Mouse (Mus musculus) stomach, postnatal 0 days (tissue): Measurements from ENCODE around the gene Scp2. TPM values are rescaled to one million over a fixed set of nuclear protein-coding genes. Genes with fewer than 3 reads are reported as not detected.
A peak's percentile ranks its signal among the peaks of the same experiment; 100 is the strongest.

Experiments used
- ATAC-seq: fragments of 200-750 bp; cut with Nextera tagmentation; 2 replicates; pipeline ENCODE4 v1.8.0; 2017; ENCODE audit not compliant: low FRiP score, low TSS enrichment
- DNase-seq: peaks from one replicate; pipeline ENCODE4 v3.0.0-alpha.2; 2016; ENCODE audit warnings: low spot score
- H3K27ac ChIP-seq: fragments of 300-500 bp; sonication (generic); replicated peaks from 2 replicates; pipeline ENCODE4 v1.5.1; 2014; ENCODE audit warnings: mild to moderate bottlenecking, control low read depth
- H3K27me3 ChIP-seq: fragments of 300-500 bp; sonication (generic); 2 replicates; pipeline ENCODE4 v1.6.1; 2014; ENCODE audit warnings: low read length; ENCODE audit not compliant: control insufficient read depth, insufficient read depth
- H3K36me3 ChIP-seq: fragments of 300-500 bp; sonication (generic); 2 replicates; pipeline ENCODE4 v1.6.1; 2014; ENCODE audit warnings: low read length, mixed read lengths; ENCODE audit not compliant: control insufficient read depth, insufficient read depth
- H3K4me1 ChIP-seq: fragments of 300-500 bp; sonication (generic); replicated peaks from 2 replicates; pipeline ENCODE4 v1.6.1; 2014; ENCODE audit warnings: antibody characterized with exemption; ENCODE audit not compliant: control insufficient read depth, insufficient read depth
- H3K4me2 ChIP-seq: fragments of 300-500 bp; sonication (generic); replicated peaks from 2 replicates; pipeline ENCODE4 v1.6.1; 2014; ENCODE audit warnings: low read depth, mild to moderate bottlenecking, control low read depth, moderate library complexity
- H3K4me3 ChIP-seq: fragments of 300-500 bp; sonication (generic); 2 replicates; pipeline ENCODE4 v1.5.1; 2014; ENCODE audit warnings: low read depth, low read length, control low read depth
- H3K9ac ChIP-seq: fragments of 300-500 bp; sonication (generic); 2 replicates; pipeline ENCODE4 v1.6.1; 2014; ENCODE audit warnings: mild to moderate bottlenecking, low read length, control low read depth, mixed read lengths
- H3K9me3 ChIP-seq: fragments of 300-500 bp; sonication (generic); 2 replicates; pipeline ENCODE4 v1.6.1; 2016; ENCODE audit warnings: low read length; ENCODE audit not compliant: control insufficient read depth
- CTCF ChIP-seq: IDR thresholded peaks from 2 replicates; pipeline ENCODE4 v1.5.1; 2016; ENCODE audit warnings: antibody characterized with exemption, low read depth, mild to moderate bottlenecking, moderate library complexity
- EP300 ChIP-seq: optimal IDR thresholded peaks from 2 replicates; pipeline ENCODE3; 2016; ENCODE audit warnings: antibody characterized with exemption
- WGBS: fragments of 180-500 bp; shearing (Covaris S2); extraction: QIAGEN DNeasy Blood & Tissue Kit; methylation state at CpG from one replicate; pipeline ENCODE4 v1.1.7; 2014; 5-methylcytosine and 5-hydroxymethylcytosine counted together
- polyA plus RNA-seq: library from polyadenylated mRNA; unstranded; fragments of >200 nt; fragmentation: Nextera tagmentation; extraction: Ambion mirVana; gene quantifications from 2 replicates; pipeline ENCODE4 v1.2.1, GENCODE M21; 2015

The Scp2 gene
- polyA plus RNA-seq, 1 experiment from 2014 or later, result 320 TPM

- TF ChIP-seq EP300 (no peak), CTCF (no peak)
- Histone ChIP-seq H3K36me3 (no peaks in the 10 kb centered on the region), H3K4me3 (peak overlapping the region; percentile 62), H3K9me3 (no peaks in the 10 kb centered on the region), H3K27me3 (peaks cover 9% of the 10 kb centered on the region; the same call in 1 of the 2 replicates), H3K4me2 (peak overlapping the region; percentile 98), H3K4me1 (0 out of 2 replicates have a peak, but pooled peaks cover 4% of the 10 kb centered on the region), H3K9ac (peak overlapping the region; percentile 61), H3K27ac (0 out of 2 replicates have a peak overlapping the region, but pooled peaks have one; percentile 20)
- ATAC-seq, result no peak
- DNase-seq, result no peak
- WGBS, result 52% methylated on average over 11 of the region's 11 CpGs
Measured at GRCm38 (mm10) chr4:108032352-108032849, 112.4 kb downstream of the Scp2 start.

GRCm38 (mm10) chr4:108031502-108032351 is 113.1 kb downstream of the Scp2 start:
- Histone ChIP-seq H3K27ac (0 out of 2 replicates have a peak overlapping the region, but pooled peaks have one; percentile 24), H3K9me3 (no peaks in the 10 kb centered on the region), H3K27me3 (peaks cover 9% of the 10 kb centered on the region; the same call in 1 of the 2 replicates), H3K4me2 (peak overlapping the region; percentile 98), H3K4me3 (peak overlapping the region; percentile 62), H3K36me3 (no peaks in the 10 kb centered on the region), H3K9ac (peak overlapping the region; percentile 61), H3K4me1 (0 out of 2 replicates have a peak, but pooled peaks cover 4% of the 10 kb centered on the region)
- ATAC-seq (peak; percentile 52), DNase-seq (peak; percentile 60)
- no peak for TF ChIP-seq CTCF
- under 1% methylated on average over 56 of the region's 86 CpGs for WGBS

- no peaks in the 10 kb centered on the region for H3K36me3 ChIP-seq
- H3K4me3 ChIP-seq, result peak overlapping the region; percentile 62
- 12% methylated on average over 22 of the region's 22 CpGs for WGBS
- peak overlapping the region; percentile 98 for H3K4me2 ChIP-seq
- no peaks in the 10 kb centered on the region for H3K9me3 ChIP-seq
- ATAC-seq (0 out of 2 replicates have a peak, but pooled peaks have one; percentile 15), DNase-seq (peak; percentile 29)
- 0 out of 2 replicates have a peak, but pooled peaks cover 4% of the 10 kb centered on the region for H3K4me1 ChIP-seq
- H3K27me3 ChIP-seq, result peaks cover 9% of the 10 kb centered on the region; the same call in 1 of the 2 replicates
- TF ChIP-seq EP300, result no peak
- TF ChIP-seq CTCF, result no peak
- H3K27ac ChIP-seq, result no peak overlapping the region
- peak overlapping the region; percentile 61; the same call in 1 of the 2 replicates for H3K9ac ChIP-seq
Measured at GRCm38 (mm10) chr4:108030888-108031501, 113.8 kb downstream of the Scp2 start.

- WGBS, result 43% methylated on average over 3 of the region's 3 CpGs
- TF ChIP-seq EP300 (no peak), CTCF (no peak)
- H3K27ac ChIP-seq, result no peak overlapping the region
Measured at GRCm38 (mm10) chr4:108026193-108026592, 118.6 kb downstream of the Scp2 start.

GRCm38 (mm10) chr4:108025269-108025668 is 119.5 kb downstream of the Scp2 start:
- H3K4me2 ChIP-seq, result no peak overlapping the region
- DNase-seq, result peak; percentile 82
- ATAC-seq, result peak; percentile 73
- no peak for TF ChIP-seq EP300
- no peak for TF ChIP-seq CTCF
- no peaks in the 10 kb centered on the region for H3K4me1 ChIP-seq
- no peaks in the 10 kb centered on the region for H3K9me3 ChIP-seq
- WGBS, result 13% methylated on average over 10 of the region's 10 CpGs
- no peaks in the 10 kb centered on the region for H3K27me3 ChIP-seq
- no peak overlapping the region for H3K4me3 ChIP-seq
- no peak overlapping the region for H3K27ac ChIP-seq
- no peaks in the 10 kb centered on the region for H3K36me3 ChIP-seq
- H3K9ac ChIP-seq, result no peak overlapping the region

More at GRCm38 (mm10) chr4:108026193-108026592, 118.6 kb downstream of the Scp2 start:
- Histone ChIP-seq H3K4me2 (no peak overlapping the region), H3K4me3 (no peak overlapping the region), H3K27me3 (peaks cover 3% of the 10 kb centered on the region; the same call in 1 of the 2 replicates), H3K9ac (no peak overlapping the region), H3K4me1 (0 out of 2 replicates have a peak, but pooled peaks cover under 1% of the 10 kb centered on the region), H3K9me3 (no peaks in the 10 kb centered on the region), H3K36me3 (no peaks in the 10 kb centered on the region)
- no peak for DNase-seq
- ATAC-seq, result no peak
